Mouse (Mus musculus): ENCODE results near the gene Ccpg1. TPM values are rescaled to one million over a fixed set of nuclear protein-coding genes. Genes with fewer than 3 reads are reported as not detected.

Gene Ccpg1
- polyA plus RNA-seq, 1 experiment from 2014 or later, result 58.2 TPM

DNA sequence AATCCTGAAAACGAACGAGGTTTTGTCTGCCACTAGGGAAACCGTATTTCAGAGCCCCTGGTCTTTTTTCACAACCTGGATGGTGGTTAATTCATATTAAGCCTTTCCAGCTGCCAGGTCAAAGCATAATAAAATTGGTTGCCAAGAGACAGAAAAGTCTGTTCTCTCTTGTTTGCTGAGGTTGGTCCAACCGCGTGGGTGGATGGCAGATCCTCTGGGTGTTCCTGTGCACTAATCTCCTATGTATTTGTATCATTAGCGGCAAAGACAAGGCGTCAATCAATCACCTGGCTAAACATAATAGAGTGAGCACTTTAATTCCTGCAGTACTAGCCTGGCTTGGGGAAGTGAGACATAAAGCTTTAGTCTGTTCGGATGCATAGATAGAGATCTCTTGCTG, 65.4 kb downstream of the Ccpg1 start:
- 55% methylated on average over 8 of the region's 8 CpGs for WGBS
- no peak overlapping the region for H3K9ac ChIP-seq (replicated peaks; ENCODE audit: low read depth, low read length)
- no peak for ATAC-seq

DNA sequence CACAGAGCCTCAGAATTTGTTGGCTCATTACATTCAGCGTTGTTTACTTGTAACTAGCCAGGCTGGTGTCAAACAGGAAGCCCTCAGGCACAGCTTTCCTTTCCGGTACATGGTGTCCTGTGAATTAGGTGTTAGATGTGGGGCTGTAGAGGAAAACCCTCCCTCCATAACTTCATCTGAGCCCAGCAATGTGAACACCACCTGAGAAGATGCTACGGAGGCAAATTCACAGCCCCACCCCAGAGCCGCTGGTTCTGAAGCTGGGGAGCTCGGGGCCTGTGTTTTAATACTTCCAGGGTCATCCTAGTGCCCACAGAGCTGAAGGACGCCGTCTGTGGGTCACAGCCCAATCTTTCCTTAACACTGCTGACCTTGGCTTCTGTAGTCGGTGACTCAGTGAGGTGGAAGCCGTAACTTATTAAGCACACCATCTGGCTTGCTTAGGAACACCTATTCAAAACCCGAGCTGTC, 70.2 kb downstream of the Ccpg1 start:
- H3K4me1 ChIP-seq (replicated peaks; ENCODE audit: control insufficient read depth, insufficient read depth, low read length), result no peaks in the 10 kb centered on the region
- H3K9ac ChIP-seq (replicated peaks; ENCODE audit: low read depth, low read length), result no peak overlapping the region
- H3K27ac ChIP-seq (ENCODE audit: low read length), result no peak overlapping the region
- no peaks in the 10 kb centered on the region for H3K9me3 ChIP-seq (ENCODE audit: control insufficient read depth, low read length)
- no peaks in the 10 kb centered on the region for H3K36me3 ChIP-seq (ENCODE audit: control insufficient read depth, insufficient read depth)
- H3K4me2 ChIP-seq (ENCODE audit: low read length), result no peak overlapping the region
- 70% methylated on average over 10 of the region's 10 CpGs for WGBS
- no peaks in the 10 kb centered on the region for H3K27me3 ChIP-seq (replicated peaks; ENCODE audit: control insufficient read depth, insufficient read depth, low read length)
- H3K4me3 ChIP-seq (replicated peaks; ENCODE audit: low read length), result no peak overlapping the region
- ATAC-seq, result no peak

More for the DNA sequence above, 65.4 kb downstream of the Ccpg1 start:
- no peak overlapping the region for H3K4me3 ChIP-seq (replicated peaks; ENCODE audit: low read length)
- H3K4me1 ChIP-seq (replicated peaks; ENCODE audit: control insufficient read depth, insufficient read depth, low read length), result no peaks in the 10 kb centered on the region
- no peaks in the 10 kb centered on the region for H3K27me3 ChIP-seq (replicated peaks; ENCODE audit: control insufficient read depth, insufficient read depth, low read length)
- H3K27ac ChIP-seq (ENCODE audit: low read length), result no peak overlapping the region
- H3K36me3 ChIP-seq (ENCODE audit: control insufficient read depth, insufficient read depth), result no peaks in the 10 kb centered on the region
- no peak overlapping the region for H3K4me2 ChIP-seq (ENCODE audit: low read length)
- H3K9me3 ChIP-seq (ENCODE audit: control insufficient read depth, low read length), result no peaks in the 10 kb centered on the region

DNA sequence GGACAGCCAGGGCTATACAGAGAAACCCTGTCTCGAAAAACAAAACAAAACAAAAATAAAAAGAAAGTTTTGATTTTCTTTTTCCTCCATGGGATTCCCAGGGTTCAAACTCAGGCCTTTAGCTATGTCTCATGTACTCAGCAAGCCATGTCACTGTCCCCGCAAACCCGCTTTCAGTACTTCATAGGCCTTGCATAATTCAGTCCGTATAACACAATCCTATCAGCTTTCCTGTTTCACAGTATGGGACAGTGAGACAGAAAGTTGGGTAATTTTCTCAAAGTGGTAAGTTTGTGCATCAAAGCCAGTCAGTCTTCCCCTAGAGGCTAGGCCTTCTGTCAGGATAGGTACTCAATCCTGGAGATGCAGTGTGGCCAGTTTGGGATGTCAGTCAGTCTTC, 74.0 kb downstream of the Ccpg1 start:
- Histone ChIP-seq H3K36me3 (ENCODE audit: control insufficient read depth, insufficient read depth) (no peaks in the 10 kb centered on the region), H3K27me3 (replicated peaks; ENCODE audit: control insufficient read depth, insufficient read depth, low read length) (no peaks in the 10 kb centered on the region), H3K9me3 (ENCODE audit: control insufficient read depth, low read length) (no peaks in the 10 kb centered on the region), H3K4me2 (ENCODE audit: low read length) (no peak overlapping the region), H3K9ac (replicated peaks; ENCODE audit: low read depth, low read length) (no peak overlapping the region), H3K4me3 (replicated peaks; ENCODE audit: low read length) (no peak overlapping the region), H3K27ac (ENCODE audit: low read length) (no peak overlapping the region), H3K4me1 (replicated peaks; ENCODE audit: control insufficient read depth, insufficient read depth, low read length) (no peaks in the 10 kb centered on the region)
- no peak for ATAC-seq
- WGBS, result 92% methylated on average over 4 of the region's 4 CpGs

DNA sequence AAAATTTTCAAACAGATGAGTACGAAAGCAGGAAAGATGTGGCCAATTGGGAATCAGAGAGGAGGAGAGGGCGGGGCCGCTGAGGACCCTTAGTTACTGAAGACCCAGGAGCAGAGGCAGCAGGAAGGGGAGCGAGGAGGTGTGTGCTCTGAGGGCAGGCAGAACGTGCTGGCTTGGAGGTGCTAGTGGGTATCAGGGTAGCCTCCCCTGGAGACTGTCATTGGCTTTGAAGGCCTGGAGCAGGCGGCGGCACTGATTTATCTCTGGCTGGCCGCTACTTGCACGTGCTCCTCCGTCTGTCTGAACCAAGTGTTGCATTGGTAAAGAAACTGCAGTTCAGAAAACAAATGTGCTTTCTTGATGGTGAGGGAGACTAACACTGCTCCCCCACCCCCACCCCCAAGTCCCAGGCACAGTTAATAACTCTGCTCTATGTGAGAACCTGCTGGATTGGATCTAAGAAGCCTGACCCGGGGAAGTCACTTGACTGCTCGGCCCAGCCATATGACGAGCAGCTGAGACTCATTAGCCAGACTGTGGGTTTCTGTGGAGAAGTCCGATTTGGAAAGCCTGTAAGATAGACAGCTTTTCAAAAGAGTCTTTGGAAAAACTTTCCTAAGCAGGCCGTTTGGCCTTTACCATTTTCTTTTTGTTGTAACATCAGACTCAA, 78.5 kb downstream of the Ccpg1 start:
- WGBS, result 42% methylated on average over 15 of the region's 15 CpGs
- Histone ChIP-seq H3K4me3 (replicated peaks; ENCODE audit: low read length) (no peak overlapping the region), H3K4me1 (replicated peaks; ENCODE audit: control insufficient read depth, insufficient read depth, low read length) (no peaks in the 10 kb centered on the region), H3K36me3 (ENCODE audit: control insufficient read depth, insufficient read depth) (no peaks in the 10 kb centered on the region), H3K9ac (replicated peaks; ENCODE audit: low read depth, low read length) (no peak overlapping the region), H3K4me2 (ENCODE audit: low read length) (no peak overlapping the region; the same call in 1 of the 2 replicates), H3K9me3 (ENCODE audit: control insufficient read depth, low read length) (no peaks in the 10 kb centered on the region), H3K27me3 (replicated peaks; ENCODE audit: control insufficient read depth, insufficient read depth, low read length) (no peaks in the 10 kb centered on the region), H3K27ac (ENCODE audit: low read length) (no peak overlapping the region)
- no peak for ATAC-seq

Small RNAs within 50 kb of the gene (microRNA-seq; reads per million reads assigned to microRNA genes)
- gene Gm27353, result not detected

Other genes with a start within 250 kb of the Ccpg1 start
- 0.19 and 0.21 TPM in 2 replicates for gene Prtg, start 178.6 kb upstream of the Ccpg1 start, polyA plus RNA-seq (2015; fragmentation: Nextera tagmentation; extraction: Ambion mirVana)
- gene Pygo1, start 59.8 kb upstream of the Ccpg1 start, polyA plus RNA-seq (2015; fragmentation: Nextera tagmentation; extraction: Ambion mirVana), result 14.3 and 15.1 TPM in 2 replicates
- gene Dyx1c1, start 26.6 kb upstream of the Ccpg1 start, polyA plus RNA-seq (2015; fragmentation: Nextera tagmentation; extraction: Ambion mirVana), result 1.7 and 1.8 TPM in 2 replicates
- not detected in 2 replicates for gene Gm44503, start 26.6 kb upstream of the Ccpg1 start, polyA plus RNA-seq (2015; fragmentation: Nextera tagmentation; extraction: Ambion mirVana)
- gene Ccpg1os, start within 50 bp of the Ccpg1 start, polyA plus RNA-seq (2015; fragmentation: Nextera tagmentation; extraction: Ambion mirVana), result 19.1 and 22.4 TPM in 2 replicates
- 13.6 and 14.3 TPM in 2 replicates for gene Pigb, start 54.9 kb downstream of the Ccpg1 start, polyA plus RNA-seq (2015; fragmentation: Nextera tagmentation; extraction: Ambion mirVana)
- gene Rab27a, start 59.4 kb downstream of the Ccpg1 start, polyA plus RNA-seq (2015; fragmentation: Nextera tagmentation; extraction: Ambion mirVana), result 1.2 and 1.9 TPM in 2 replicates
- gene Khdc3, start 116.4 kb downstream of the Ccpg1 start, polyA plus RNA-seq (2015; fragmentation: Nextera tagmentation; extraction: Ambion mirVana), result not detected in 2 replicates
- gene Gm20509, start 117.0 kb downstream of the Ccpg1 start, polyA plus RNA-seq (2015; fragmentation: Nextera tagmentation; extraction: Ambion mirVana), result not detected in 2 replicates
- gene Rsl24d1, start 128.0 kb downstream of the Ccpg1 start, polyA plus RNA-seq (2015; fragmentation: Nextera tagmentation; extraction: Ambion mirVana), result 118 and 134 TPM in 2 replicates

All from forebrain, embryonic 16.5 days (tissue).